Mouse (Mus musculus): Measurements from ENCODE around the gene Pclo. TPM values are rescaled to one million over a fixed set of nuclear protein-coding genes. Genes with fewer than 3 reads are reported as not detected.
"Not testable (repeated sequence)": the region's sequence is repeated elsewhere in the genome, so short reads cannot be mapped to it uniquely, and the experiment has no call there.

Pclo gene
- not detected in 2 replicates for total RNA-seq (2017)

GRCm38 (mm10) chr5:14514631-14515523 lies at the start of gene Pclo:
Pclo (plus strand) TSS chr5:14514918.
- peak; percentile 85 for ATAC-seq (replicated peaks; ENCODE audit: low read depth, poor library complexity, severe bottlenecking)

DNA sequence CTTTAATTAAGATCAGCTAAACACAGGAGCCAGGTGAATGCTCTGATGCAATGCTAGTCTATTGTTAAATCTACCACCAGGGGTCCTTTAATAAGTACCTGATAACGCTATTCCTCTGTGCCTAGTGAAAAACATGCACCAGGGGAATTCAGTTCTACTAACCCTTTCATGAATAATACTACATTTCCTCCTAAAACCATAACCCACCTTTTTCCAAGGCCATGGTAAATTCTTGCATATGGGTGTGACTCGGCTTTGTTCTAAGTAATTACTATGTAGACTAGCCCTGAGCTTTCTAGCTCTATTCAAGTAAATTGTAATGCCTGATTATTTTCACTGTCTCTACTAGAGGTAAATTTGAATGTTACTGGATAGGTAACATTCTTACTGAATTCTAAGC lies 20.3 kb upstream of the Pclo start:
- ATAC-seq (replicated peaks; ENCODE audit: low read depth, poor library complexity, severe bottlenecking): not testable (repeated sequence)

DNA sequence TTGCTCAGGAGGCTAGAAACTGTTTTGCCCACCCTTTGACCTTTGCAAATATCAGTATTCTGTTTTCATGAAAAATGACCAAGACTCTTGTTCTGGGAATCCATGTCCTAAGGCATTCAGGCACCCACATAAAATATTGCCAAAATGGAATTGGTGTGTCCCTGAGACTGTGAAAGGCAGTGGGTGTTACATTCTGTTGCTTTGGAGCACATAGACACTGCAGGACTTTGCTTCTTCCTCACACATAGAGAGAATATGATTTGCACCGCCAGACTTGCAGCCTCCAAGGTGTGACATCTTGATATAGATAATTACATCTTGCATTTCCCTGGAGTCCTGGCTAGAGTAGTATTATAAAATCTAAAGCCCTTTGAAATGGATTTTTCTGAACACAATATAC lies 6.2 kb upstream of the Pclo start:
- no peak for ATAC-seq (replicated peaks; ENCODE audit: low read depth, poor library complexity, severe bottlenecking)

GRCm38 (mm10) chr5:14509621-14510020 lies 5.1 kb upstream of the Pclo start:
- no peak for ATAC-seq (replicated peaks; ENCODE audit: low read depth, poor library complexity, severe bottlenecking)

DNA sequence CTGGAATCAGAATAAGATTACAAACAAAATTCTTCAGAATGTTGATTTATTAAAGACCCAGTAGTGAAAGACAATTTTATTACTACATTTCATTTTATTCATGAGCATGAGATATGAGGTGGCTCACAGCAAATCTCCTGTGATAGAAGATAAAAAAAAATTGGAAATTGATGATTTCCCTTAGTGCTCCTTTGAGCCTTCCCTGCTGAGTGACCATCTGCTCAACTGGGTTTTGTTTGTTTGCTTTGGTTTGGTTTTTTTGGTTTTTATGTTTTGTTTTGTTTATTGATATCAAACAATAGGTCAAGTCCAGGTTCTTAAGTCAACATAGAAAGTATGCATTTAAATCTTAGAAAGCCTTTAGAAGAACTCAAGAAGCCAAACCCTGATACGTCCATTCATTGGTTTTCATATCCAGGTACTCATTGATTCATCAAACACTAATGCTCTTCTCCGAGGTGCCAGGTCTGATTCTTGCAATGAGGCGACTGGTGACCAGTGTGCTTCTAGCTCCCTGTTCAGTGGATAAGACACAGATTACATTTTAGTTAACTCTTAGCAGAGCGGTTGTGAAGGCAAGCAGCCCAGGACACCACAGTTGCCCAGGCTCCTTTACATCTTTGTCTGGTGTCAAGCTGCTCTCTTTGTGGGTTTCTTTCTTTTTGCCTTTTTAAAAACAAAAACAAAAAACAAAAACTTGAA lies 3.6 kb downstream of the Pclo start:
- ATAC-seq (replicated peaks; ENCODE audit: low read depth, poor library complexity, severe bottlenecking): no peak

DNA sequence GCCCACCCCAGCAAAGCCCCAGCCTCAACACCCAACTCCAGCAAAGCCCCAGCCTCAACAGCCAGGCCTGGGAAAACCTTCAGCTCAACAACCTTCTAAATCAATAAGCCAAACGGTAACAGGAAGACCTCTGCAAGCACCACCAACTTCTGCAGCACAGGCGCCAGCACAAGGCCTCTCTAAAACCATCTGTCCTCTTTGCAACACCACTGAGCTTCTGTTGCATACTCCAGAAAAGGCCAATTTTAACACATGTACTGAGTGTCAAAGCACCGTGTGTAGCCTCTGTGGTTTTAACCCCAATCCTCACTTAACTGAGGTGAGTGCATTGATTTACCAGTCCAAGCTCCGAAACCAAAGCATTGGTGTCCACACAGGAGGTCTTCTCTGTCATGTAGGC lies 7.3 kb downstream of the Pclo start:
- ATAC-seq (replicated peaks; ENCODE audit: low read depth, poor library complexity, severe bottlenecking): no peak

GRCm38 (mm10) chr5:14526038-14526437 lies 11.3 kb downstream of the Pclo start:
- ATAC-seq (replicated peaks; ENCODE audit: low read depth, poor library complexity, severe bottlenecking): no peak

- no peak for ATAC-seq (replicated peaks; ENCODE audit: low read depth, poor library complexity, severe bottlenecking)
Measured at GRCm38 (mm10) chr5:14527796-14528195, 13.1 kb downstream of the Pclo start.

- ATAC-seq (replicated peaks; ENCODE audit: low read depth, poor library complexity, severe bottlenecking): no peak
Measured at GRCm38 (mm10) chr5:14531906-14532305, 17.2 kb downstream of the Pclo start.

DNA sequence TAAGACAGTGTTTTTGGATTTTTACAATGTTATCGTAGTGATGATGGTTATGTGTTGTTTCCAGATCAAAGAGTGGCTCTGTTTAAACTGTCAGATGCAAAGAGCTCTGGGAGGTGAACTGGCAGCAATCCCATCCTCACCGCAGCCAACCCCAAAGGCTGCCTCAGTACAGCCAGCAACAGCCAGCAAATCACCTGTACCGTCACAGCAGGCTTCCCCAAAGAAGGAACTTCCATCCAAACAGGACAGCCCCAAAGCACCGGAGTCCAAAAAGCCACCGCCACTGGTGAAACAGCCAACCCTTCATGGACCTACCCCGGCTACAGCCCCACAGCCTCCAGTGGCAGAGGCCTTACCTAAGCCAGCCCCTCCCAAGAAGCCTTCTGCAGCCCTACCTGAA lies 24.6 kb downstream of the Pclo start:
- no peak for ATAC-seq (replicated peaks; ENCODE audit: low read depth, poor library complexity, severe bottlenecking)

GRCm38 (mm10) chr5:14539961-14540627 lies 25.4 kb downstream of the Pclo start:
- no peak for ATAC-seq (replicated peaks; ENCODE audit: low read depth, poor library complexity, severe bottlenecking)

GRCm38 (mm10) chr5:14575626-14576025 lies 60.9 kb downstream of the Pclo start:
- no peak for ATAC-seq (replicated peaks; ENCODE audit: low read depth, poor library complexity, severe bottlenecking)

- no peak for ATAC-seq (replicated peaks; ENCODE audit: low read depth, poor library complexity, severe bottlenecking)
Measured at GRCm38 (mm10) chr5:14591479-14591878, 76.8 kb downstream of the Pclo start.

DNA sequence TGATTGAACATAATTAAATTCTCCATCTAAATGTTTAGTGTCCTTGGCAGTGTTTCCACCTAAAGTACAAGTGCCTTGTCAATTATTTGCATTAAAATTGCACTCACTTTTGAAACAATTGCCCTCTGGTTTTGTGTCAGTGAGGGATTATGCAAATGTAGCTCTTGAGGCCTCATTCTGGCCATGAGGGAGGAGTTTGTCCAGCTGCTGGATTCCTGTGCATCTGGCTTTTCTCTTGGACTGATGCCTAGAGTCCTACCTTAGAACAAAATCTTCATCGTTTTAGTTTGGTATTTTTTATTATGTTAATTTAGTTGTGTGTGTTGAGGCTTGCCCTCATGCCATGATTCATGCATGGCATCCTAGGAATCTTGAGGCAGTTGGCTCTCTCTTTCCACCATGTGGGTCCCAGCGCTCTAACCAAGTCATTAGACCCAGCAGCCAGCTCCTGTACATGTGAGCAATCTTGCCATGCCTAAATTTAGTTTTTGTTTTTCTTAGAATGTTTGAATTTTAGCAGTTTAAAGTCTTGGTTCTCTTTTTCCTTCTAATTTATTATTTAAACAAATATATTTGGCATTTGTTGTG lies 80.8 kb downstream of the Pclo start:
- ATAC-seq (replicated peaks; ENCODE audit: low read depth, poor library complexity, severe bottlenecking): no peak

DNA sequence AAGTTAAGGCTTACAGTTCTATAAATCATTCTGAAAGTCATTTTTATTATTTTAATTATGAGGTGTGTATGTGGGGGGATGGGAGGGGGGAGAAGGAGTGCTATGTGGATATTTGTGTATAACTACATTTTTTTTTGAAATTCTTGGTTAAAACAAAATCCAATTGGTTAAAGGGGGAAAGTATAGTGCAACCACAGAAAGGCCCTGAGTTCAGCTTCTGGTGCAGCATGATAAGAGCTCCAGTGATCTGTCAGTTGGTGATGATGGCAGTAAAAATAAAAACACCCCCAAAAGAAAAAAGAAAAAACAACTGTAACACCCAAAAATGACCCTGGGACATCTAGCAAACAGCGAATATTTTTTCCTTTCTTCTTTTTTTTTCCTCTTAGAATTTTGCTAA lies 93.6 kb downstream of the Pclo start:
- ATAC-seq (replicated peaks; ENCODE audit: low read depth, poor library complexity, severe bottlenecking): no peak

DNA sequence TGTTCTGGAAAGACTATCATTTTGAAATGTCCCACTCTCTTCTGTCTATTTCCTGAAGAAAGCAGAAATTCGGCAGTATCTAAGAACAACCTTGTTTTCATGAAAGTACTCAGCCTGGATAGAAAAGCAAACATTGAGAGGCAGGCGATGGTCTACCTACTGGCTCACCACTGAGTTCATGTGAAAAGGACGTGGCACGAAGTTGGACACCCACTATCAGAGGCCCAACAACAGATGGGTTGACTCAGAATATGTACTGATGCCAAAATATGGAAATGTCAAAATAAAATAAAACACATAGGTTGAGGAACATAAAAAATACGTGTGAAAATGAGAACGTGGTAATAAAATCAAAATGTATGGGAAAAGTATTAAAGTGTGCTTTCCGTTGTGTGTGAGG lies 106.4 kb downstream of the Pclo start:
- no peak for ATAC-seq (replicated peaks; ENCODE audit: low read depth, poor library complexity, severe bottlenecking)

DNA sequence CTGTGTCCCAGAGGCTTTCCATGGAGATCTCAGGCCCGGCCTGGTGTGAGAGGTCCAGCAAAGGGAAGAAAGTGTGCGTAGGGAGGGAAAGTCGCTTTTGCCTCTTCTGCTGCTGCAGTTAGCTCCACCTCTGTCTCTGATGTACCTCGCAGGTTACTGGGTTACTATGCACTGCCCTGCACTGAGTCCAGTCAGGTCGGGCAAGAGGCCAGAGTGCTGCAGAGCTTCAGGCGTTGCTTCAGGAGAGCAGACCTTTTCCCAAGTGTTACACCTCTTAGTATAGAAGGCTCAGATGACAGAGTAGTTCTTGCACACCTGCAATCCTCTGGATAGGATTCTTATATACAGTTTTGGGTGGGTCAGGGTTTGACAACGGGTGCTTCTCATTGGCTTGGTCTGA lies 108.6 kb downstream of the Pclo start:
- no peak for ATAC-seq (replicated peaks; ENCODE audit: low read depth, poor library complexity, severe bottlenecking)

GRCm38 (mm10) chr5:14641260-14641659 lies 126.5 kb downstream of the Pclo start:
- ATAC-seq (replicated peaks; ENCODE audit: low read depth, poor library complexity, severe bottlenecking): no peak

- no peak for ATAC-seq (replicated peaks; ENCODE audit: low read depth, poor library complexity, severe bottlenecking)
Measured at GRCm38 (mm10) chr5:14645856-14646255, 131.1 kb downstream of the Pclo start.

- no peak for ATAC-seq (replicated peaks; ENCODE audit: low read depth, poor library complexity, severe bottlenecking)
Measured at GRCm38 (mm10) chr5:14660637-14661036, 145.9 kb downstream of the Pclo start.

- ATAC-seq (replicated peaks; ENCODE audit: low read depth, poor library complexity, severe bottlenecking): no peak
Measured at GRCm38 (mm10) chr5:14662180-14662579, 147.5 kb downstream of the Pclo start.
